In genomic region chr7:28357984-28358383, GRCm38 (mm10) we compare ENCODE assay signal across 9 mouse cellular contexts. TPM values are rescaled to one million over a fixed set of nuclear protein-coding genes. Genes with fewer than 3 reads are reported as not detected.
DNase-seq lines count a peak whose midpoint lies in the region; ATAC-seq lines count a peak whose summit lies in the region.
"Had no signal": no experiment of that assay in that cellular context is flagged by ENCODE, and none has a peak within 500 bp of the region (broad histone marks: within the 10 kb centered on the region; RNA-seq: fewer than 3 reads in every experiment).

No protein-coding gene starts in this region.

- peak overlapping the region; percentile 72 for H3K9ac ChIP-seq in heart, embryonic 13.5 days
- no peak overlapping the region; the same call in 1 of the 2 replicates for H3K9ac ChIP-seq in intestine, embryonic 15.5 days
- peak overlapping the region; percentile 18; the same call in 1 of the 2 replicates for H3K9ac ChIP-seq in midbrain, embryonic 15.5 days

- 1% methylated on average over 5 of the region's 5 CpGs for WGBS in heart, embryonic 13.5 days
- WGBS in intestine, embryonic 15.5 days, result 3% methylated on average over 5 of the region's 5 CpGs
- 1% methylated on average over 5 of the region's 5 CpGs for WGBS in midbrain, embryonic 15.5 days

- peaks cover 53% of the 10 kb centered on the region for H3K4me1 ChIP-seq in heart, embryonic 13.5 days
- H3K4me1 ChIP-seq in intestine, embryonic 15.5 days (replicated peaks), result peaks cover 27% of the 10 kb centered on the region
- H3K4me1 ChIP-seq in midbrain, embryonic 15.5 days, result peaks cover 14% of the 10 kb centered on the region; the same call in 1 of the 2 replicates

- ATAC-seq in heart, embryonic 13.5 days (ENCODE audit: extremely low read depth, insufficient number of reproducible peaks, low FRiP score, low TSS enrichment), result no peak
- ATAC-seq in intestine, embryonic 15.5 days, result peak; percentile 21
- no peak for ATAC-seq in midbrain, embryonic 15.5 days (replicated peaks)
- ATAC-seq in erythroblast, adult 5-6 weeks (replicated peaks; ENCODE audit: low FRiP score, poor library complexity, severe bottlenecking), result no peak

- H3K4me3 ChIP-seq in heart, embryonic 13.5 days, result 0 out of 2 replicates have a peak overlapping the region, but pooled peaks have one; percentile 5
- no peak overlapping the region for H3K4me3 ChIP-seq in intestine, embryonic 15.5 days (replicated peaks)
- no peak overlapping the region for H3K4me3 ChIP-seq in midbrain, embryonic 15.5 days

- no peak for DNase-seq in heart, adult 8-10 months (ENCODE audit: low spot score)
- peak; percentile 61 to 63 for DNase-seq in adrenal gland, postnatal 36 days
- DNase-seq in thymus, postnatal 36 days, result no peak
- DNase-seq in urinary bladder, postnatal 36 days (ENCODE audit: low spot score in 2 of 2), result no peak

- peaks cover 69% of the 10 kb centered on the region for H3K36me3 ChIP-seq in heart, embryonic 13.5 days
- H3K36me3 ChIP-seq in intestine, embryonic 15.5 days, result peaks cover 40% of the 10 kb centered on the region
- peaks cover 33% of the 10 kb centered on the region for H3K36me3 ChIP-seq in midbrain, embryonic 15.5 days (replicated peaks)

- peak overlapping the region; percentile 51 for H3K4me2 ChIP-seq in heart, embryonic 13.5 days
- H3K4me2 ChIP-seq in intestine, embryonic 15.5 days (replicated peaks), result peak overlapping the region; percentile 18; the same call in 1 of the 2 replicates
- H3K4me2 ChIP-seq in midbrain, embryonic 15.5 days, result no peak overlapping the region

- no peaks in the 10 kb centered on the region for H3K27me3 ChIP-seq in heart, embryonic 13.5 days (replicated peaks)
- no peaks in the 10 kb centered on the region for H3K27me3 ChIP-seq in intestine, embryonic 15.5 days (replicated peaks)
- no peaks in the 10 kb centered on the region for H3K27me3 ChIP-seq in midbrain, embryonic 15.5 days (replicated peaks)

- H3K9me3 ChIP-seq in heart, embryonic 13.5 days, result no peaks in the 10 kb centered on the region
- H3K9me3 ChIP-seq in intestine, embryonic 15.5 days, result no peaks in the 10 kb centered on the region
- H3K9me3 ChIP-seq in midbrain, embryonic 15.5 days, result no peaks in the 10 kb centered on the region
- H3K9me3 ChIP-seq: G1E had no signal

- peak overlapping the region; percentile 91 for H3K27ac ChIP-seq in heart, embryonic 13.5 days (replicated peaks)
- peak overlapping the region; percentile 74 for H3K27ac ChIP-seq in intestine, embryonic 15.5 days
- H3K27ac ChIP-seq in midbrain, embryonic 15.5 days, result peak overlapping the region; percentile 47; the same call in 1 of the 2 replicates

RNA-seq across cellular contexts. Expression of gene Rps16, which starts 7.5 kb away (rescaled TPM):
- polyA plus RNA-seq in heart, embryonic 13.5 days (2015; fragmentation: Nextera tagmentation; extraction: Ambion mirVana), result 599 and 651 TPM in 2 replicates
- 100 to 1,000 TPM; 472 to 574 (median 541) TPM for total RNA-seq in heart, adult 8-10 months (2022)
- total RNA-seq in adrenal gland, postnatal 36 days (2021), result 1,000 to 10,000 TPM; 1,072 to 1,115 TPM
- 1,085 and 1,147 TPM in 2 replicates for polyA plus RNA-seq in intestine, embryonic 15.5 days (2015; fragmentation: Nextera tagmentation; extraction: Ambion mirVana)
- 430 and 438 TPM in 2 replicates for polyA plus RNA-seq in midbrain, embryonic 15.5 days (2015; fragmentation: Nextera tagmentation; extraction: Ambion mirVana)
- total RNA-seq in erythroblast, adult 5-6 weeks (2015; ENCODE audit: low replicate concordance), result 649 and 667 TPM in 2 replicates
- total RNA-seq in erythroblast, adult 5-6 weeks (2017; ENCODE audit: low replicate concordance), result 67.6 and 181 TPM in 2 replicates

RNA-seq across cellular contexts. Expression of gene Plekhg2, which starts 14.4 kb away (rescaled TPM):
- polyA plus RNA-seq in heart, embryonic 13.5 days (2015; fragmentation: Nextera tagmentation; extraction: Ambion mirVana), result 43.5 and 49.3 TPM in 2 replicates
- 10 to 100 TPM in 3 of 4 experiments, 1 to 10 TPM in 1; 8.9 to 13.2 (median 11.2) TPM for total RNA-seq in heart, adult 8-10 months (2022)
- total RNA-seq in adrenal gland, postnatal 36 days (2021), result 10 to 100 TPM; 19.0 to 27.2 TPM
- polyA plus RNA-seq in intestine, embryonic 15.5 days (2015; fragmentation: Nextera tagmentation; extraction: Ambion mirVana), result 40.2 and 41.7 TPM in 2 replicates
- polyA plus RNA-seq in midbrain, embryonic 15.5 days (2015; fragmentation: Nextera tagmentation; extraction: Ambion mirVana), result 28.8 and 32.5 TPM in 2 replicates
- 4.4 and 6.1 TPM in 2 replicates for total RNA-seq in erythroblast, adult 5-6 weeks (2015; ENCODE audit: low replicate concordance)
- total RNA-seq in erythroblast, adult 5-6 weeks (2017; ENCODE audit: low replicate concordance), result 0.98 and 4.1 TPM in 2 replicates

RNA-seq across cellular contexts. Expression of gene Supt5, which starts 19.4 kb away (rescaled TPM):
- polyA plus RNA-seq in heart, embryonic 13.5 days (2015; fragmentation: Nextera tagmentation; extraction: Ambion mirVana), result 60.1 and 62.3 TPM in 2 replicates
- 10 to 100 TPM; 56.0 to 63.2 (median 57.6) TPM for total RNA-seq in heart, adult 8-10 months (2022)
- total RNA-seq in adrenal gland, postnatal 36 days (2021), result 100 to 1,000 TPM; 122 to 287 TPM
- 67.9 and 75.6 TPM in 2 replicates for polyA plus RNA-seq in intestine, embryonic 15.5 days (2015; fragmentation: Nextera tagmentation; extraction: Ambion mirVana)
- 111 and 112 TPM in 2 replicates for polyA plus RNA-seq in midbrain, embryonic 15.5 days (2015; fragmentation: Nextera tagmentation; extraction: Ambion mirVana)
- total RNA-seq in erythroblast, adult 5-6 weeks (2015; ENCODE audit: low replicate concordance), result 15.9 and 18.6 TPM in 2 replicates
- total RNA-seq in erythroblast, adult 5-6 weeks (2017; ENCODE audit: low replicate concordance), result 21.6 and 24.4 TPM in 2 replicates

RNA-seq across cellular contexts. Expression of gene Zfp36, which starts 22.1 kb away (rescaled TPM):
- 11.9 and 13.6 TPM in 2 replicates for polyA plus RNA-seq in heart, embryonic 13.5 days (2015; fragmentation: Nextera tagmentation; extraction: Ambion mirVana)
- total RNA-seq in heart, adult 8-10 months (2022), result 10 to 100 TPM; 12.2 to 40.6 (median 16.5) TPM
- total RNA-seq in adrenal gland, postnatal 36 days (2021), result 10 to 100 TPM; 19.0 to 26.1 TPM
- 27.2 and 28.1 TPM in 2 replicates for polyA plus RNA-seq in intestine, embryonic 15.5 days (2015; fragmentation: Nextera tagmentation; extraction: Ambion mirVana)
- 3.2 and 3.3 TPM in 2 replicates for polyA plus RNA-seq in midbrain, embryonic 15.5 days (2015; fragmentation: Nextera tagmentation; extraction: Ambion mirVana)
- 47.0 and 53.2 TPM in 2 replicates for total RNA-seq in erythroblast, adult 5-6 weeks (2015; ENCODE audit: low replicate concordance)
- total RNA-seq in erythroblast, adult 5-6 weeks (2017; ENCODE audit: low replicate concordance), result 7.7 and 15.1 TPM in 2 replicates

RNA-seq across cellular contexts. Expression of gene Med29, which starts 34.5 kb away (rescaled TPM):
- 49.9 and 54.2 TPM in 2 replicates for polyA plus RNA-seq in heart, embryonic 13.5 days (2015; fragmentation: Nextera tagmentation; extraction: Ambion mirVana)
- total RNA-seq in heart, adult 8-10 months (2022), result 10 to 100 TPM; 19.5 to 24.0 (median 22.2) TPM
- total RNA-seq in adrenal gland, postnatal 36 days (2021), result 10 to 100 TPM; 33.6 to 47.4 TPM
- 48.3 and 50.0 TPM in 2 replicates for polyA plus RNA-seq in intestine, embryonic 15.5 days (2015; fragmentation: Nextera tagmentation; extraction: Ambion mirVana)
- polyA plus RNA-seq in midbrain, embryonic 15.5 days (2015; fragmentation: Nextera tagmentation; extraction: Ambion mirVana), result 46.6 and 47.0 TPM in 2 replicates
- total RNA-seq in erythroblast, adult 5-6 weeks (2015; ENCODE audit: low replicate concordance), result 6.3 and 9.0 TPM in 2 replicates
- total RNA-seq in erythroblast, adult 5-6 weeks (2017; ENCODE audit: low replicate concordance), result 3.4 TPM in 1 of 2 replicates, not detected in the other

Comparison
In these comparisons a context has a peak if more than half of its experiments do, and no peak if none do; other contexts are left out.
1. DNase-seq: peak in adrenal gland, postnatal 36 days (2 of 2); none in heart, adult 8-10 months (single experiment), thymus, postnatal 36 days (0 of 2) and urinary bladder, postnatal 36 days (0 of 2).
2. Peak in every context shown above with its lines, with median percentiles within 50 percentile points of each other: H3K27ac ChIP-seq.